Mouse (Mus musculus) lung, postnatal 0 days (tissue): ENCODE results near the gene Dnm3.

ENCODE experiments used
- CTCF ChIP-seq: IDR thresholded peaks from 2 replicates; pipeline ENCODE4 v1.5.1; 2016; ENCODE audit warnings: antibody characterized with exemption, mild to moderate bottlenecking
- EP300 ChIP-seq: IDR thresholded peaks from 2 replicates; pipeline ENCODE4 v1.6.1; 2016; ENCODE audit warnings: antibody characterized with exemption, mild to moderate bottlenecking, control low read depth

- TF ChIP-seq CTCF (no peak), EP300 (no peak)
Observed at GRCm38 (mm10) chr1:162444805-162445204, 33.0 kb downstream of the Dnm3 start.
